Mouse (Mus musculus): ENCODE data around the gene Lce6a.

- no peak for TF ChIP-seq POLR2A (IDR thresholded peaks at IDR 0.05; ENCODE audit: control insufficient read depth, low read depth, low read length)
- TF ChIP-seq CTCF (IDR thresholded peaks at IDR 0.05; ENCODE audit: control insufficient read depth, insufficient read depth, insufficient replicate concordance, low read depth, low read length), result no peak
These were observed 36.4 kb downstream of the Lce6a start for GRCm38 (mm10) chr3:92585055-92585454.

Data from testis, adult 2 months (tissue).